Mouse (Mus musculus) gastrocnemius, adult 18-20 months (tissue): ENCODE results near the gene Prim1. TPM values are rescaled to one million over a fixed set of nuclear protein-coding genes. Genes with fewer than 3 reads are reported as not detected.

Experiments
- total RNA-seq, 2 experiments: library from RNA; stranded (reverse); gene quantifications; 2 replicates each; pipeline ENCODE4 v1.2.3; 2021

Gene Prim1
- total RNA-seq, 2 experiments from 2014 or later = 0.64 to 1.0 TPM

Other genes starting within 250 kb of the Prim1 start
- not detected for gene Rdh9, start 238.8 kb upstream of the Prim1 start, total RNA-seq
- gene Rdh16, start 214.0 kb upstream of the Prim1 start, total RNA-seq = under 1 TPM in 1 of 2 experiments, not detected in 1; 0.11 TPM
- not detected for gene Rdh19, start 165.2 kb upstream of the Prim1 start, total RNA-seq
- gene Rdh16f2, start 148.7 kb upstream of the Prim1 start, total RNA-seq = not detected
- gene Rdh7, start 126.4 kb upstream of the Prim1 start, total RNA-seq = under 1 TPM in 1 of 2 experiments, not detected in 1; 0.38 TPM
- gene Sdr9c7, start 116.7 kb upstream of the Prim1 start, total RNA-seq = not detected
- not detected for gene Hsd17b6, start 7.6 kb upstream of the Prim1 start, total RNA-seq
- 100 to 1,000 TPM; 382 to 392 TPM for gene Naca, start 20.4 kb downstream of the Prim1 start, total RNA-seq
- 10 to 100 TPM; 72.1 to 87.9 TPM for gene Ptges3, start 43.8 kb downstream of the Prim1 start, total RNA-seq
- 1,000 to 10,000 TPM; 3,383 to 3,450 TPM for gene Atp5b, start 68.1 kb downstream of the Prim1 start, total RNA-seq
- gene Baz2a, start 76.4 kb downstream of the Prim1 start, total RNA-seq = 10 to 100 TPM; 12.4 to 13.9 TPM
- 10 to 100 TPM; 61.7 to 69.1 TPM for gene Rbms2, start 165.1 kb downstream of the Prim1 start, total RNA-seq
- under 1 TPM; 0.43 TPM for gene Gls2, start 179.3 kb downstream of the Prim1 start, total RNA-seq
- gene Spryd4, start 196.6 kb downstream of the Prim1 start, total RNA-seq = 10 to 100 TPM; 33.0 to 34.6 TPM
- gene Mip, start 210.7 kb downstream of the Prim1 start, total RNA-seq = not detected
- 1 to 10 TPM; 2.1 to 3.2 TPM for gene Timeless, start 216.9 kb downstream of the Prim1 start, total RNA-seq
- gene Apon, start 238.9 kb downstream of the Prim1 start, total RNA-seq = under 1 TPM in 1 of 2 experiments, not detected in 1; 0.21 TPM